ENCODE assay signal across 9 mouse cellular contexts in genomic region chr15:95762661-95763303, GRCm38 (mm10). TPM values are rescaled to one million over a fixed set of nuclear protein-coding genes. Genes with fewer than 3 reads are reported as not detected.
DNase-seq lines count a peak whose midpoint lies in the region; ATAC-seq lines count a peak whose summit lies in the region.
"Had no signal": no experiment of that assay in that cellular context is flagged by ENCODE, and none has a peak within 500 bp of the region (broad histone marks: within the 10 kb centered on the region; RNA-seq: fewer than 3 reads in every experiment).

No protein-coding gene starts in this region.

- H3K4me3 ChIP-seq in midbrain, embryonic 12.5 days = no peak overlapping the region

- H3K36me3 ChIP-seq in midbrain, embryonic 12.5 days = no peaks in the 10 kb centered on the region

- 36% methylated on average over 12 of the region's 12 CpGs for WGBS in midbrain, embryonic 12.5 days

- no peaks in the 10 kb centered on the region for H3K9me3 ChIP-seq in midbrain, embryonic 12.5 days

- H3K4me1 ChIP-seq in midbrain, embryonic 12.5 days = no peaks in the 10 kb centered on the region

- H3K27me3 ChIP-seq in midbrain, embryonic 12.5 days = no peaks in the 10 kb centered on the region

- peak; percentile 92 for DNase-seq in NIH3T3 (ENCODE audit: low read depth)
- peak; percentile 65 to 75 for DNase-seq in cerebellum, adult 18-20 months
- peak; percentile 62 to 65 for DNase-seq in left cerebral cortex, postnatal 25 days (ENCODE audit: low spot score in 2 of 2)
- DNase-seq in right cerebral cortex, postnatal 4 days = peak; percentile 77

- no peak overlapping the region for H3K9ac ChIP-seq in midbrain, embryonic 12.5 days (replicated peaks)

- no peak overlapping the region for H3K4me2 ChIP-seq in midbrain, embryonic 12.5 days (replicated peaks)

- ATAC-seq in frontal cortex, adult (ENCODE audit: low TSS enrichment) = peak; percentile 82
- ATAC-seq in inflammation-experienced regulatory T-cells, adult 6 months = peak; percentile 38
- ATAC-seq in midbrain, embryonic 12.5 days (ENCODE audit: low FRiP score, low read depth) = peak; percentile 84
- ATAC-seq in activated CD4-positive, CD25-positive, alpha-beta regulatory T cell, adult 4 months = no peak

- intact Hi-C loops in left cerebral cortex, postnatal 25 days (cut with DNase I) = no loop called here

- H3K27ac ChIP-seq in midbrain, embryonic 12.5 days (replicated peaks) = no peak overlapping the region
- H3K27ac ChIP-seq: macrophage had no signal

RNA-seq across cellular contexts. Expression of gene Ano6, which starts 27.9 kb away (rescaled TPM):
- polyA plus RNA-seq in inflammation-experienced regulatory T-cells, adult 6 months (2017; shearing (Covaris generic)) = 10 to 100 TPM; 37.0 to 46.4 (median 44.4) TPM
- 10 to 100 TPM; 21.1 to 22.2 TPM for total RNA-seq in left cerebral cortex, postnatal 25 days (2021)
- 32.6 and 35.8 TPM in 2 replicates for polyA plus RNA-seq in midbrain, embryonic 12.5 days (2016; fragmentation: Nextera tagmentation; extraction: Ambion mirVana)
- 10 to 100 TPM; 35.4 to 39.4 TPM for polyA plus RNA-seq in activated CD4-positive, CD25-positive, alpha-beta regulatory T cell, adult 4 months (2017; shearing (Covaris generic))
